Mouse (Mus musculus): Measurements from ENCODE around the gene B020004J07Rik.
"Not testable (repeated sequence)": the region's sequence is repeated elsewhere in the genome, so short reads cannot be mapped to it uniquely, and the experiment has no call there.

The B020004J07Rik gene

DNA sequence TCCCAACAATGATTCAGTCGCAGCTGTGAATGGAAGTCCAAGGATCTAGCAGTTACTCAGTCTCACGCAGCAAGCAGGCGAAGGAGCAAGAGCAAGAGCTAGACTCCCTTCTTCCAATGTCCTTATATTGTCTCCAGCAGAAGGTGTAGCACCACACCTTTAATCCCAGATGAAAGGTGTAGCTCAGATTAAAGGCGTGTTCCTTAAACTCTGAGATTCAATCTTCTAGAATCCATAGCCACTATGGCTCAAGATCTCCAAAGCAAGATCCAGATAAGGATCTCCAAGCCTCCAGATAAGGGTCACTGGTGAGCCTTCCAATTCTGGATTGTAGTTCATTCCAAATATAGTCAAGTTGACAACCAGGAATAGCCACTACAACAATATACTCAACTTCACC lies at the start of gene B020004J07Rik:
Gene B020004J07Rik, minus strand, starts transcription at position 101 of the 400 bp plus-strand sequence.
- TF ChIP-seq GATA4 (IDR thresholded peaks at IDR 0.05; ENCODE audit: insufficient replicate concordance, low read length) = not testable (repeated sequence)

- no peak for TF ChIP-seq GATA4 (IDR thresholded peaks at IDR 0.05; ENCODE audit: insufficient replicate concordance, low read length)
These were observed 45.6 kb upstream of the B020004J07Rik start for GRCm38 (mm10) chr4:101889377-101889776.

- TF ChIP-seq GATA4 (IDR thresholded peaks at IDR 0.05; ENCODE audit: insufficient replicate concordance, low read length) = no peak
These were observed 39.8 kb upstream of the B020004J07Rik start for GRCm38 (mm10) chr4:101883641-101884040.

DNA sequence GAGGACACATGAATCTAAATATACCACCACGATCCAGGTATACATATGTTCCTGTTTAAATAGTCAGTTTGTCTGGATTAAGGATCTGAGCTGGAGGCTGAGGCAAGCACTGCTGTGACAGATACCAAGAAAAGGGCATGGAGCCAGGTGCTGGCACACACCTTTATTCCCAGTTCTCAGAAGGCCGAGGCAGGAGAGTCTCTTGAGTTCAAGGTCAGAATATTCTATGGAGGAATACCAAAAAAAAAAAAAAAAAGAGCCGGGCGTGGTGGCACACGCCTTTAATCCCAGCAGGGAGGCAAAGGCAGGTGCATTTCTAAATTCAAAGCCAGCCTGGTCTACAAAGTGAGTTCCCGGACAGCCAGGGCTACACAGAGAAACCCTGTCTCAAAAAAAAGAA lies 18.5 kb upstream of the B020004J07Rik start:
- no peak for TF ChIP-seq GATA4 (IDR thresholded peaks at IDR 0.05; ENCODE audit: insufficient replicate concordance, low read length)

DNA sequence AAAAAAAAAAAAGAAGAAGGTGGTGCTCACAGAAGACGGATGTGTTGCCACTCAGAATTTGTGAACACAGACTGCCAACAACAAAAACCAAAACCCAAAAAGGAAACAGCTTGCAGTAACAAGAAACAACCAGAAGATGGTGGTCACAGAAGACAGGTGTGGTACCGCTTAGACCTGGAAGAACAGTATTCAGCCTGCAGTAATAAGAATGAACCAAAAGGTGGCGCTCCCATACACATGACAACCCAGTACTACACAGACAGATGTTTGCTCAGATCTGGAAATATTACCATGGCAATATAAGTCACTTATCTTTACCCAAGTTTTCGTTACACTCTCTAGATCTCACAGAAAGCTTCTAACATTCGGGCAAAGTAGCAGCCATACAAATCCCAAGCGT lies 17.1 kb upstream of the B020004J07Rik start:
- no peak for TF ChIP-seq GATA4 (IDR thresholded peaks at IDR 0.05; ENCODE audit: insufficient replicate concordance, low read length)

- TF ChIP-seq GATA4 (IDR thresholded peaks at IDR 0.05; ENCODE audit: insufficient replicate concordance, low read length) = no peak
These were observed 7.1 kb upstream of the B020004J07Rik start for GRCm38 (mm10) chr4:101850908-101851307.
